ENCODE assay signal across 8 mouse cellular contexts in the genomic region with DNA sequence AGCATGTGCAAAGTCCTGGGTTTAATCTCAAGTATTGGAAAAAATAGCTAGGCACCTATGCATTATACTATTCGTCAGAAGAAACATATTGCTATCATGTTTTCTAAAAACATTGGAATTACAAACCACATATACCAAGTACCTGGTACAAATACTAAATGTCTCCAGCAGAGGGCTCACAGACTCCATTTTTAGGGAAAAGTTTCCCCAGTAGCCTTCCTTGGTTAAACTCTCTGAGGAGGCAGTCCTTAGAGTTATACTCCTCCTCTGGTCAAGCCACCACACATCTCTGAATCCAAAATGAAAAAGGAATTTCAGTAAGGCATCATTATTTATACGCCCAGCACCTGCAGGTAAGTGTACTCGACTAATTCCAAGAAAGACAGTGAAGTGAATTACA.
A peak's percentile ranks its signal among the peaks of the same experiment; 100 is the strongest.
DNase-seq lines count a peak whose midpoint lies in the region; ATAC-seq and TF ChIP-seq lines count a peak whose summit lies in the region.

No protein-coding gene starts in this region.

- no peak for TF ChIP-seq POLR2A in cortical plate, adult 2 months (IDR thresholded peaks at IDR 0.05; ENCODE audit: extremely low read depth, insufficient read depth, low read length)

- H3K27ac ChIP-seq in forebrain, embryonic 11.5 days (ENCODE audit: low read depth, low read length): no peak overlapping the region
- H3K27ac ChIP-seq in forebrain, embryonic 10.5 days: no peak overlapping the region
- H3K27ac ChIP-seq in cortical plate, adult 2 months (ENCODE audit: insufficient read depth, low read length): no peak overlapping the region
- no peak overlapping the region for H3K27ac ChIP-seq in hindbrain, embryonic 12.5 days
- no peak overlapping the region for H3K27ac ChIP-seq in layer of hippocampus, adult 2 months

- no peaks in the 10 kb centered on the region for H3K36me3 ChIP-seq in forebrain, embryonic 11.5 days (ENCODE audit: control insufficient read depth, insufficient read depth, low read length)
- H3K36me3 ChIP-seq in forebrain, embryonic 10.5 days (replicated peaks): no peaks in the 10 kb centered on the region
- no peaks in the 10 kb centered on the region for H3K36me3 ChIP-seq in hindbrain, embryonic 12.5 days

- DNase-seq in forebrain, embryonic 11.5 days (ENCODE audit: low spot score): no peak
- DNase-seq in forebrain, embryonic 10.5 days (ENCODE audit: extremely low spot score, low spot score): no peak
- DNase-seq in R1 (ENCODE audit: low read depth, low spot score): peak; percentile 55
- peak; percentile 48 to 77 for DNase-seq in layer of hippocampus, adult 2 months (ENCODE audit: low spot score in 2 of 2)
- DNase-seq in testis, postnatal 14 days (ENCODE audit: low spot score): peak; percentile 14

- 27% methylated on average over 3 of the region's 3 CpGs for WGBS in forebrain, embryonic 11.5 days
- 40% methylated on average over 3 of the region's 3 CpGs for WGBS in forebrain, embryonic 10.5 days
- 27% methylated on average over 3 of the region's 3 CpGs for WGBS in hindbrain, embryonic 12.5 days

- H3K9me3 ChIP-seq in forebrain, embryonic 11.5 days (ENCODE audit: control insufficient read depth, low read length): no peaks in the 10 kb centered on the region
- H3K9me3 ChIP-seq in forebrain, embryonic 10.5 days: no peaks in the 10 kb centered on the region
- no peaks in the 10 kb centered on the region for H3K9me3 ChIP-seq in hindbrain, embryonic 12.5 days (replicated peaks)

- no peak overlapping the region for H3K4me2 ChIP-seq in forebrain, embryonic 11.5 days (ENCODE audit: low read depth, low read length, severe bottlenecking)
- no peak overlapping the region for H3K4me2 ChIP-seq in hindbrain, embryonic 12.5 days (replicated peaks)

- TF ChIP-seq CTCF in cortical plate, adult 2 months (IDR thresholded peaks at IDR 0.05; ENCODE audit: extremely low read depth, insufficient read depth, low read length): peak; percentile 43; the same call in 1 of the 2 replicates
- TF ChIP-seq CTCF in layer of hippocampus, adult 2 months (conservative IDR thresholded peaks at IDR 0.05): peak; percentile 88

- no peaks in the 10 kb centered on the region for H3K4me1 ChIP-seq in forebrain, embryonic 11.5 days (replicated peaks; ENCODE audit: control insufficient read depth, insufficient read depth, low read length)
- H3K4me1 ChIP-seq in forebrain, embryonic 10.5 days: no peaks in the 10 kb centered on the region
- H3K4me1 ChIP-seq in cortical plate, adult 2 months (ENCODE audit: control insufficient read depth, insufficient read depth, low read length): no peaks in the 10 kb centered on the region
- no peaks in the 10 kb centered on the region for H3K4me1 ChIP-seq in hindbrain, embryonic 12.5 days

- peak; percentile 80 for ATAC-seq in forebrain, embryonic 11.5 days (replicated peaks; ENCODE audit: low FRiP score)
- peak; percentile 52 for ATAC-seq in hindbrain, embryonic 12.5 days (ENCODE audit: low FRiP score)
- ATAC-seq in megakaryocyte progenitor cell, adult 5-6 weeks (replicated peaks; ENCODE audit: poor library complexity): peak; percentile 60

- no peak overlapping the region for H3K4me3 ChIP-seq in forebrain, embryonic 11.5 days (ENCODE audit: low read depth, low read length)
- H3K4me3 ChIP-seq in forebrain, embryonic 10.5 days: no peak overlapping the region
- no peak overlapping the region for H3K4me3 ChIP-seq in cortical plate, adult 2 months (ENCODE audit: insufficient read depth, low read length)
- no peak overlapping the region for H3K4me3 ChIP-seq in hindbrain, embryonic 12.5 days
- H3K4me3 ChIP-seq in layer of hippocampus, adult 2 months: no peak overlapping the region

- H3K27me3 ChIP-seq in forebrain, embryonic 11.5 days (ENCODE audit: control insufficient read depth, insufficient read depth, low read length): no peaks in the 10 kb centered on the region
- H3K27me3 ChIP-seq in forebrain, embryonic 10.5 days (ENCODE audit: poor library complexity, severe bottlenecking): no peaks in the 10 kb centered on the region
- H3K27me3 ChIP-seq in hindbrain, embryonic 12.5 days: no peaks in the 10 kb centered on the region

- H3K9ac ChIP-seq in forebrain, embryonic 11.5 days (ENCODE audit: low read length): no peak overlapping the region
- no peak overlapping the region for H3K9ac ChIP-seq in hindbrain, embryonic 12.5 days

Comparison
In these comparisons a context has a peak if more than half of its experiments do, and no peak if none do; other contexts are left out.
1. DNase-seq: peak in R1 (single experiment), layer of hippocampus, adult 2 months (2 of 2) and testis, postnatal 14 days (single experiment); none in forebrain, embryonic 11.5 days (single experiment) and forebrain, embryonic 10.5 days (single experiment).
2. Peak in every context shown above with its lines, with median percentiles within 50 percentile points of each other: ATAC-seq.